Mouse (Mus musculus) neural tube, embryonic 13.5 days (tissue): Measurements from ENCODE around the gene Itpkb. TPM values are rescaled to one million over a fixed set of nuclear protein-coding genes. Genes with fewer than 3 reads are reported as not detected.
A peak's percentile ranks its signal among the peaks of the same experiment; 100 is the strongest.

Source experiments
- ATAC-seq: fragments of 200-750 bp; cut with Nextera tagmentation; 2 replicates; pipeline ENCODE4 v1.8.0; 2017; ENCODE audit warnings: low read depth, mild to moderate bottlenecking, moderate TSS enrichment, moderate library complexity
- H3K27ac ChIP-seq: fragments of 300-500 bp; sonication (generic); replicated peaks from 2 replicates; pipeline ENCODE4 v1.5.1; 2015; ENCODE audit warnings: moderate library complexity, mild to moderate bottlenecking, inconsistent platforms
- H3K27me3 ChIP-seq: fragments of 300-500 bp; sonication (generic); 2 replicates; pipeline ENCODE4 v1.6.1; 2015; ENCODE audit warnings: mild to moderate bottlenecking, inconsistent platforms
- H3K36me3 ChIP-seq: fragments of 300-500 bp; sonication (generic); 2 replicates; pipeline ENCODE4 v1.6.1; 2015; ENCODE audit warnings: mild to moderate bottlenecking, inconsistent platforms
- H3K4me1 ChIP-seq: fragments of 300-500 bp; sonication (generic); replicated peaks from 2 replicates; pipeline ENCODE4 v1.6.1; 2015; ENCODE audit warnings: inconsistent platforms
- H3K4me2 ChIP-seq: fragments of 300-500 bp; sonication (generic); 2 replicates; pipeline ENCODE4 v1.6.1; 2015; ENCODE audit warnings: inconsistent platforms, mild to moderate bottlenecking, moderate library complexity
- H3K4me3 ChIP-seq: fragments of 300-500 bp; sonication (generic); 2 replicates; pipeline ENCODE4 v1.5.1; 2015; ENCODE audit warnings: mild to moderate bottlenecking, inconsistent platforms
- H3K9ac ChIP-seq: fragments of 300-500 bp; sonication (generic); 2 replicates; pipeline ENCODE4 v1.6.1; 2015; ENCODE audit warnings: moderate library complexity, mild to moderate bottlenecking, inconsistent platforms
- H3K9me3 ChIP-seq: fragments of 300-500 bp; sonication (generic); 2 replicates; pipeline ENCODE4 v1.6.1; 2016; ENCODE audit warnings: inconsistent platforms
- WGBS: fragments of 180-500 bp; shearing (Covaris S2); methylation state at CpG from one replicate; pipeline ENCODE4 v1.1.7; 2015; 5-methylcytosine and 5-hydroxymethylcytosine counted together
- polyA plus RNA-seq: library from polyadenylated mRNA; unstranded; fragments of >200 nt; fragmentation: Nextera tagmentation; extraction: Ambion mirVana; gene quantifications from 2 replicates; pipeline ENCODE4 v1.2.1, GENCODE M21; 2015

The Itpkb gene
- 3.9 and 4.0 TPM in 2 replicates for polyA plus RNA-seq

GRCm38 (mm10) chr1:180330145-180330706, at the start of gene Itpkb:
Gene Itpkb (plus strand): TSS chr1:180330485.
- Histone ChIP-seq H3K36me3 (no peaks in the 10 kb centered on the region), H3K27me3 (peaks cover 59% of the 10 kb centered on the region), H3K4me1 (peaks cover 57% of the 10 kb centered on the region), H3K9me3 (no peaks in the 10 kb centered on the region), H3K4me2 (peak within 1 kb of the TSS; percentile 93), H3K4me3 (peak within 1 kb of the TSS; percentile 55), H3K9ac (peak within 1 kb of the TSS; percentile 86), H3K27ac (peak within 1 kb of the TSS; percentile 79)
- WGBS, result 2% methylated on average over 19 of the region's 19 CpGs
- no peak for ATAC-seq

DNA sequence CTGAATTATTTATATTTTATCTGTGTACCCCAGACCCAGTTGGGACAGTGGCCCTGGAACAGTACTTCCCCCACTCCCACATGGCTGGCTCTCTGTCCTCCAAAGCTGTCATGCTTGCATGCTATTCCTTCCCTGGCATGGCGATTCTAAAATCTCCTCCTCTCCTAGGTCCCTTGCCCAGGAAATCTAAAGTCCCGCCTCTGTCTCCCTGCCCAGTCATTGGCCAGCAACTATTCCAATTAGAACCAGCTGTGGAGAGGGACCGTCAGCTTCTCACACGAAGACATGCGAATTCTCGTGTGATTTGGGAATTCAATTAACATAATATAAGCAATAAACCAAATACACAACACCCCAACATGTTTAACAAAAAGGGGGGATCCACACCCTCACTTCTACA, 47.7 kb upstream of the Itpkb start:
- H3K9me3 ChIP-seq, result no peaks in the 10 kb centered on the region
- no peaks in the 10 kb centered on the region for H3K36me3 ChIP-seq
- no peak overlapping the region for H3K9ac ChIP-seq
- WGBS, result 45% methylated on average over 6 of the region's 6 CpGs
- no peak overlapping the region for H3K4me2 ChIP-seq
- no peak overlapping the region for H3K27ac ChIP-seq
- peaks cover 17% of the 10 kb centered on the region for H3K4me1 ChIP-seq
- H3K4me3 ChIP-seq, result no peak overlapping the region
- ATAC-seq, result no peak
- no peaks in the 10 kb centered on the region for H3K27me3 ChIP-seq

- peak overlapping the region; percentile 26 for H3K4me2 ChIP-seq
- H3K27ac ChIP-seq, result 0 out of 2 replicates have a peak overlapping the region, but pooled peaks have one; percentile 23
- peak overlapping the region; percentile 57 for H3K9ac ChIP-seq
- WGBS, result 24% methylated on average over 16 of the region's 16 CpGs
- H3K4me1 ChIP-seq, result peaks cover 17% of the 10 kb centered on the region
- no peaks in the 10 kb centered on the region for H3K9me3 ChIP-seq
- H3K27me3 ChIP-seq, result no peaks in the 10 kb centered on the region
- peak; percentile 29; the same call in 1 of the 2 replicates for ATAC-seq
- no peaks in the 10 kb centered on the region for H3K36me3 ChIP-seq
- no peak overlapping the region for H3K4me3 ChIP-seq
Observed at GRCm38 (mm10) chr1:180283813-180284768, 46.2 kb upstream of the Itpkb start.

DNA sequence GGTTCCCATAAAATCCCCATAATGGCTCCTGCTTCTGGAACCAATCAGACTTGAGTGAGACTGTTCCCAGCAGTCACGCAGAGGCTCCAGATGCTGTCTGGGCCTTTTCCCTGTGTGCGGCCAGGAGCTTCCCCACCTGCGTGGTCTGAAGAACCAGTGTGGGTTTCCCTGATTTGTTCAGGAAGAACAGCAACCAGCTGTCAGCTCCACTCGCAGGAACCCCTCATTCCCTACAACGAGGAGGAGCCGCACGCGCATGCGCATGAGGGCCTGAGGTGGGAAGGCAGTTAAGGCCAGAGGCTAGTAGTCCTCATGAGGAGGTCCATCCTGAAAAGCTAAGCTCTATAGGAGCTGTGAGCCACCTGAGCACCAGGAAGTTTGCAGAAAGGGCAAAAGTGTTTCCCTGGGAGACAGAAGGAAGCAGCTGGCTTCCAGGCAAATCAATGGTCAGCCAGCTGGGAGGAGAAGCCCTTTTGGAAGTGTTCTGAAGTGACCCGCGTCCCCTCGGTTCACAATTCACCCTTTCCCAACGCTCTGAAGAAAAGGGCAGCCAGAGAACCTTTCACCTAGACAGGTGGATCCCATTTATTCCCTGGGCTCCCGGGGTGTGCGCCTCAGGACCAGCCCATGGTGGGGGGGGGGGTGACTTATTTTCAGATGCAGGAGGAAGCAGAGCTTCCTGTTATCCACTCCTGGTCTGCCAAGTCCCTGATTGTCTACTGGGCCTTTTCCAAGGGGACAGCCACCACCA, 44.0 kb upstream of the Itpkb start:
- Histone ChIP-seq H3K4me1 (peaks cover 14% of the 10 kb centered on the region), H3K9ac (no peak overlapping the region), H3K4me3 (no peak overlapping the region), H3K9me3 (no peaks in the 10 kb centered on the region), H3K4me2 (no peak overlapping the region), H3K27ac (no peak overlapping the region), H3K36me3 (no peaks in the 10 kb centered on the region), H3K27me3 (no peaks in the 10 kb centered on the region)
- WGBS, result 67% methylated on average over 15 of the region's 15 CpGs
- no peak for ATAC-seq

- Histone ChIP-seq H3K27ac (no peak overlapping the region), H3K27me3 (no peaks in the 10 kb centered on the region), H3K4me1 (peaks cover 14% of the 10 kb centered on the region), H3K4me3 (no peak overlapping the region), H3K9ac (no peak overlapping the region), H3K4me2 (no peak overlapping the region), H3K36me3 (no peaks in the 10 kb centered on the region), H3K9me3 (no peaks in the 10 kb centered on the region)
- WGBS, result 75% methylated on average over 7 of the region's 7 CpGs
- no peak for ATAC-seq
Observed at GRCm38 (mm10) chr1:180288227-180288626, 42.1 kb upstream of the Itpkb start.

- Histone ChIP-seq H3K4me1 (peaks cover 9% of the 10 kb centered on the region), H3K4me3 (no peak overlapping the region), H3K9me3 (no peaks in the 10 kb centered on the region), H3K36me3 (no peaks in the 10 kb centered on the region), H3K9ac (no peak overlapping the region), H3K27ac (no peak overlapping the region), H3K27me3 (no peaks in the 10 kb centered on the region), H3K4me2 (no peak overlapping the region)
- 82% methylated on average over 7 of the region's 7 CpGs for WGBS
- no peak for ATAC-seq
Observed at GRCm38 (mm10) chr1:180288872-180289468, 41.3 kb upstream of the Itpkb start.

DNA sequence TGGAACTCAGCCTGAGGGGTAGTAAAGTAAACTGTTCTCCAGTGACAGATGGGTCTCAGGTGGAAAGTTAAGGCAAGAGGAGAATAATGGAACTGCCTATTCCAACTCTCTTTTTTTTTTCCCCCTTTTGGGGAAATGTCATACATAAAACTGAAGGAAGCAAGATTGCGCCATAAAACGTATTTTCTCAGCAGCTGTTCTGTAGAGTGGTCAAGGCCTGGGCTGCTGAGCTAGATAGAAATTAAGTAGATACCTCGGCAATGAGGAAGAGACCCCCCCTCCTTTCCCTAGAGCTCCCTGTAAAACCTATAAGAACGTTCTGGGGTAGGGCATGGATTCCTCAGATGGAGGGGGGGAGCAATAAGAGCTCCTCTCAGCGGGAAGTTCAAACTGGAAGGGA, 40.5 kb upstream of the Itpkb start:
- H3K27me3 ChIP-seq, result no peaks in the 10 kb centered on the region
- 0 out of 2 replicates have a peak, but pooled peaks cover 3% of the 10 kb centered on the region for H3K4me1 ChIP-seq
- no peak overlapping the region for H3K27ac ChIP-seq
- H3K9me3 ChIP-seq, result 0 out of 2 replicates have a peak, but pooled peaks cover 2% of the 10 kb centered on the region
- H3K4me3 ChIP-seq, result no peak overlapping the region
- H3K9ac ChIP-seq, result no peak overlapping the region
- WGBS, result 71% methylated on average over 5 of the region's 5 CpGs
- ATAC-seq, result no peak
- no peaks in the 10 kb centered on the region for H3K36me3 ChIP-seq
- H3K4me2 ChIP-seq, result no peak overlapping the region

- WGBS, result 87% methylated on average over 4 of the region's 4 CpGs
- Histone ChIP-seq H3K4me2 (no peak overlapping the region), H3K9ac (no peak overlapping the region), H3K27me3 (no peaks in the 10 kb centered on the region), H3K4me3 (no peak overlapping the region), H3K9me3 (0 out of 2 replicates have a peak, but pooled peaks cover 3% of the 10 kb centered on the region), H3K4me1 (0 out of 2 replicates have a peak, but pooled peaks cover 3% of the 10 kb centered on the region), H3K27ac (no peak overlapping the region), H3K36me3 (no peaks in the 10 kb centered on the region)
- no peak for ATAC-seq
Observed at GRCm38 (mm10) chr1:180290358-180290757, 39.9 kb upstream of the Itpkb start.

GRCm38 (mm10) chr1:180296088-180296487, 34.2 kb upstream of the Itpkb start:
- H3K27ac ChIP-seq, result no peak overlapping the region
- WGBS, result 87% methylated on average over 9 of the region's 9 CpGs
- no peaks in the 10 kb centered on the region for H3K27me3 ChIP-seq
- ATAC-seq, result no peak
- no peaks in the 10 kb centered on the region for H3K36me3 ChIP-seq
- H3K9me3 ChIP-seq, result 0 out of 2 replicates have a peak, but pooled peaks cover 3% of the 10 kb centered on the region
- H3K4me3 ChIP-seq, result no peak overlapping the region
- H3K4me2 ChIP-seq, result no peak overlapping the region
- H3K4me1 ChIP-seq, result 0 out of 2 replicates have a peak, but pooled peaks cover 7% of the 10 kb centered on the region
- H3K9ac ChIP-seq, result no peak overlapping the region

GRCm38 (mm10) chr1:180299697-180300096, 30.6 kb upstream of the Itpkb start:
- 89% methylated on average over 4 of the region's 4 CpGs for WGBS
- Histone ChIP-seq H3K4me3 (no peak overlapping the region), H3K9me3 (0 out of 2 replicates have a peak, but pooled peaks cover 3% of the 10 kb centered on the region), H3K36me3 (no peaks in the 10 kb centered on the region), H3K27me3 (no peaks in the 10 kb centered on the region), H3K27ac (no peak overlapping the region), H3K4me1 (peaks cover 19% of the 10 kb centered on the region; the same call in 1 of the 2 replicates), H3K4me2 (no peak overlapping the region), H3K9ac (no peak overlapping the region)
- ATAC-seq, result no peak

- Histone ChIP-seq H3K4me3 (no peak overlapping the region), H3K9me3 (no peaks in the 10 kb centered on the region), H3K9ac (no peak overlapping the region), H3K27ac (no peak overlapping the region), H3K4me2 (no peak overlapping the region), H3K27me3 (no peaks in the 10 kb centered on the region), H3K4me1 (peaks cover 19% of the 10 kb centered on the region; the same call in 1 of the 2 replicates), H3K36me3 (no peaks in the 10 kb centered on the region)
- no peak for ATAC-seq
- 77% methylated on average over 4 of the region's 4 CpGs for WGBS
Observed at GRCm38 (mm10) chr1:180300292-180300691, 30.0 kb upstream of the Itpkb start.
